Mouse (Mus musculus) heart, postnatal 36 days (tissue): ENCODE data around the gene Lmf2. TPM values are rescaled to one million over a fixed set of nuclear protein-coding genes. Genes with fewer than 3 reads are reported as not detected.
A peak's percentile ranks its signal among the peaks of the same experiment; 100 is the strongest.

ENCODE experiments used
- DNase-seq, 2 experiments: peaks; one replicate each; pipeline ENCODE4 v3.0.0; 2021 to 2022
- intact Hi-C: fragments of 180-260 bp; cut with DNase I; formaldehyde crosslinking; loops from one replicate; pipeline ENCODE4 v1.15.1; 2025
- microRNA-seq, 2 experiments: library from miRNA; unstranded; fragments of <30 nt; microRNA quantifications; one replicate each; pipeline ENCODE4 v1.2.0; 2021; ENCODE audit warnings: borderline number of aligned reads in 2 of 2
- total RNA-seq, 2 experiments: library from RNA; stranded (reverse); gene quantifications; 2 replicates each; pipeline ENCODE4 v1.2.3; 2021

Gene Lmf2
- total RNA-seq, 2 experiments from 2014 or later: 29.0 to 33.2 TPM

GRCm38 (mm10) chr15:89323656-89324055, 31.8 kb downstream of the Lmf2 start:
- no peak for DNase-seq
- intact Hi-C loops: no loop called here

DNA sequence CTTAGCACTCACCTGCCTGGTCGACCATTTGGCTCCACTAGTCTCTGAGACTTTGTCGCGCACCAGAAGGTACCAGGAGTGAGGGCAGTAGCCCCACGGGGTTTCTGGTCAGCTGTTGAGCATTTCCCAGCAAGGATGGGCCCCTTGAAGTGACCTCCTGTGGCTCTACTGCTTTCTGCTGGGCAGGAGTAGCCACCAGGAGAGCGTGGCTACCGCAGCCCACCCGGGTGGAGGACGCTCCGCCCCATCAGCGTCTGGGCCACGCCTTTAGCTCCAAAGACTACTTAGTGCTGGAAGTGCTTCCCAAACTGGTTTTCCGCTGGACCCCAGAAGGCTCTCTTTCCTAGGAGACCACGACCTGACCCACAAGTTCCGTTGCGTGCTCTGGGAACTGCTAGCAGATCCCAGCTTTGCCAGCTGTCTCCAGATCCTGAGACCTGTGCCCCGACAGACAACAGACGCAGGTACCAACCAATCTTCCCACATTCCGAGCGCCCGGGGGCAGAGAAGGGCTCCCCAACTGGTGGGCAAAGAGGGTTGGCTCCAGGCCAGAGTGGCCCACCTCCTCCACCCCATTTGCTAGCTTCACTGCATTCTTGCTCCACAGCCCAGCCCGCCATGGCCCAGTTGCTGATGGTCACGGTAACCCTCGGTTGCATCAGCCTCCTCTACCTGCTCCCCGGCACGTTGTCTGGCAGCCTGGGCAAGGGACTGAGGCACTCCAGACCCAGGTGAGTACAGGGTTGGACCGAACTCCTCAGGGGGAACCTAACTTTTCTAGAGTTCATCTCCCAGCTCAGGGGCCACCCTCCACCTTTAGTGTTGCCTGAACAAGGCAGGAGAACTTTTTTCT, 32.6 kb downstream of the Lmf2 start, which contains the start of gene Adm2:
Adm2 (plus strand) TSS at position 51 of the 853 bp plus-strand sequence.
- DNase-seq: no peak
- intact Hi-C loops: no loop called here

- DNase-seq: no peak
- intact Hi-C loops: no loop called here
Observed at GRCm38 (mm10) chr15:89321264-89321663, 34.2 kb downstream of the Lmf2 start.

- intact Hi-C loops: no loop called here
- DNase-seq: no peak
Observed at GRCm38 (mm10) chr15:89316146-89316545, 39.3 kb downstream of the Lmf2 start.

DNA sequence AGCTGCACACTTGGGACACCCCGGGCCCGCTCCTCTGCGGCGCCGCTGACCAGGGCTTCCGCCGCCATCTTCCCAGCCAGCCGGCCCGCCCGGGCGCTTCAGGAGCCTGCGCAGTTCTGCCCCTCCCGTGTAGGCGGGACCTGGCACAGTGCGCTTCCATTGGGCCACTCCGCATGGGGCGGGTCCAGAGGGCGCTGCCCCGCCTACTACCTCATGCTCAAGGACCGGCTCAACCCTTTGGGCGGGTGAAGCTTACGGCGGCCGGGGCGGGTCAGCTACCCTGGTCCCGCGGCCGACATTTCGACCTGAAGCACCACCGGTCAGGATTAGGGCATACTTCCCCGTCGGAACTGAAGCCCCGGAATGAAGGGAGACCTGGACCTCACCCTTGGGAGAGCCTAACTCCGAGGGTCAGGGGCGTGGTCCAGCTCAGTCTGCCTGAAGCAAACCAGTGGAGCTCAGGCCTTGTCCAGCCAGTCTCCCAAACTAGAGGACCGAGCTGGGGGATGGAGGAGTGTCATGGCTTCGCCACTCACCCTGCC, 40.2 kb downstream of the Lmf2 start, which contains the start of gene Sbf1:
Sbf1 (minus strand) TSS at position 122 of the 542 bp plus-strand sequence.
- DNase-seq: peak; percentile 98
- intact Hi-C loops: loop anchor here (2.0 kb wide), 1 partner anchor 40 kb away; the partner anchor contains the start of genes Lmf2 and Ncaph2

GRCm38 (mm10) chr15:89314511-89315189, 40.8 kb downstream of the Lmf2 start:
- DNase-seq: no peak
- intact Hi-C loops: loop anchor here (2.0 kb wide), 1 partner anchor 40 kb away; the partner anchor contains the start of genes Lmf2 and Ncaph2

DNA sequence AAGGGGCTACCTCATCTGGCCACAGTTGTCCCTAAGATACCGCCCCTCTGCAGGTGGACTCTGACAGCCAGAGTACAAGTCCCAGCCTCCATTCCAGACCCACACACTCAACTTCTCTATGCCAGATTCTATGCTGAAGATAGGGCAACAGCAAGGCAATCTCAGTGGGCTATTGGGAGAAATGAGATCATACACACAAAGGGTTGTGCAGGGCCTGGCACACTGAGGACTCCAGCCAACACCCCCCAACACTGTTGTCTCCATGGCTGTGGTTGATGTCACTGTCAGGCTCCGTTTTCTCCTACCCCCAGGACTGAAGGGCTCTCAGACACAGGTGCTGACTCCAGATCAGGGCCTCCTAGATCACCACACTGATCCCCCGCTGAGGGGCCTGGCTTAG, 41.4 kb downstream of the Lmf2 start:
- intact Hi-C loops: loop anchor here (2.0 kb wide), 1 partner anchor 41 kb away; the partner anchor contains the start of genes Lmf2 and Ncaph2
- no peak for DNase-seq

GRCm38 (mm10) chr15:89313359-89313758, 42.1 kb downstream of the Lmf2 start:
- intact Hi-C loops: no loop called here
- DNase-seq: no peak

DNA sequence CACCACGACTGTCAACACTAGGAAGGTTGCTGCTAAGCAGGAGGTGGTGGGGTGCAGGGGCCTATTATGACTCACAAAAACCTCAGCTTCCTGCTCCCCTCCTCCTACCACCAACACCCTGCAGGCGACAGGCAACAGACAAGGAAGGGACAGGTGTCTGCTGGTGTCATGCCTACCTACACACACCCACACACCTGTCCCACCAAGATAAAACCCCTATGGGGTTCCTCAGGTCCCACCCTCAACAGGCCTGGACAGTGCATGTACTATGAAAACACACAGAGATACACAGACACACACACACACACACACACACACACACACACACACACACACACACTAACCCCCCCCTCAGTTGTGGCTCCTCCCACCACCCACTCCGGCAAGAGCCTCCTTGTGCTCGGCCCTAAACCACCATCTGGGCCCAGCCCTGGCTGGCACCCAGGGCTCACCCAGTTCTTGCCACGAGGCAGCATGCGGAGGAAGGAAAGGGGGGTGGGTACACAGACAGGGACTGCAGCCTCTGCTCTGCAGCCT, 45.4 kb downstream of the Lmf2 start:
- intact Hi-C loops: no loop called here
- DNase-seq: no peak

- no peak for DNase-seq
- intact Hi-C loops: no loop called here
Observed at GRCm38 (mm10) chr15:89308406-89309139, 46.9 kb downstream of the Lmf2 start.

DNA sequence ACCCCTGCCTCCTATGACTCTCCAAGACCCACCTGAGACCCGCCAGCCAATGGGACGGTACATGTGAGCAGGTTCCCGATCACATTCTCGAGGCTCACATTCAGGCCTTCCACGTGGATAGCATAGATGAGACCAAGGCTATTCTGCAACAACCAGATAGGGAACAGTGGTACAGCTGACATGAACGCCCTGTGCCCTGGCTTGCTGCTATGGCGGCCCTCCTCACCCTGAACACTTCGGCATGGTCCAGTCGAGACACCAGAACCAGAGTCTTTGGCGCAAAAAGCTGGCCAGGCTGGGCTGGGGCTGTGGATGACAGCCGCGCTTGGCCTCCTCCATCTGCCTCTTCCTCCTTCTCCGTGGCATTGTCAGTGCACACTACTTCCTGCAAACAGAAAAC, 48.0 kb downstream of the Lmf2 start:
- no peak for DNase-seq
- intact Hi-C loops: no loop called here

GRCm38 (mm10) chr15:89305966-89306365, 49.5 kb downstream of the Lmf2 start:
- no peak for DNase-seq
- intact Hi-C loops: no loop called here

Small RNA genes within 50 kb of the gene (microRNA-seq; reads per million reads assigned to microRNA genes)
- gene Mir6959: 0.67 to 0.72 reads per million in 2 experiments

Other genes with a start within 250 kb of the Lmf2 start
- gene Tubgcp6, start 232.5 kb downstream of the Lmf2 start, total RNA-seq: 1 to 10 TPM; 8.6 to 8.8 TPM
- gene Hdac10, start 227.0 kb downstream of the Lmf2 start, total RNA-seq: 1 to 10 TPM; 7.1 to 7.4 TPM
- gene Mapk12, start 215.0 kb downstream of the Lmf2 start, total RNA-seq: 10 to 100 TPM; 21.5 to 23.7 TPM
- gene Mapk11, start 206.0 kb downstream of the Lmf2 start, total RNA-seq: 1 to 10 TPM; 1.7 to 2.0 TPM
- 100 to 1,000 TPM in 1 of 2 experiments, 10 to 100 TPM in 1; 92.4 to 100 TPM for gene Plxnb2, start 174.9 kb downstream of the Lmf2 start, total RNA-seq
- gene Dennd6b, start 159.2 kb downstream of the Lmf2 start, total RNA-seq: 10 to 100 TPM in 1 of 2 experiments, 1 to 10 TPM in 1; 8.9 to 10.5 TPM
- 10 to 100 TPM; 70.5 to 72.5 TPM for gene Ppp6r2, start 144.1 kb downstream of the Lmf2 start, total RNA-seq
- gene Sbf1, start 40.3 kb downstream of the Lmf2 start, total RNA-seq: 10 to 100 TPM; 65.7 to 75.5 TPM
- gene Adm2, start 32.9 kb downstream of the Lmf2 start, total RNA-seq: not detected
- gene Miox, start 21.3 kb downstream of the Lmf2 start, total RNA-seq: not detected
- 10 to 100 TPM; 50.4 to 58.6 TPM for gene Ncaph2, start 60 bp upstream of the Lmf2 start, total RNA-seq
- 10 to 100 TPM; 25.2 to 28.2 TPM for gene Sco2, start 18.2 kb upstream of the Lmf2 start, total RNA-seq
- gene Tymp, start 21.4 kb upstream of the Lmf2 start, total RNA-seq: under 1 TPM; 0.41 to 0.64 TPM
- gene Odf3b, start 23.6 kb upstream of the Lmf2 start, total RNA-seq: under 1 TPM; 0.97 to 0.98 TPM
- not detected for gene Klhdc7b, start 29.3 kb upstream of the Lmf2 start, total RNA-seq
- gene Syce3, start 54.8 kb upstream of the Lmf2 start, total RNA-seq: not detected
- 100 to 1,000 TPM; 573 to 577 TPM for gene Cpt1b, start 70.2 kb upstream of the Lmf2 start, total RNA-seq
- gene C730034F03Rik, start 73.9 kb upstream of the Lmf2 start, total RNA-seq: 1 to 10 TPM; 1.6 to 2.8 TPM
- gene Gm44502, start 74.0 kb upstream of the Lmf2 start, total RNA-seq: 10 to 100 TPM; 14.5 to 17.8 TPM
- gene Chkb, start 74.2 kb upstream of the Lmf2 start, total RNA-seq: 10 to 100 TPM; 51.2 to 57.0 TPM
- gene Mapk8ip2, start 98.3 kb upstream of the Lmf2 start, total RNA-seq: under 1 TPM; 0.05 to 0.33 TPM
- gene Arsa, start 121.8 kb upstream of the Lmf2 start, total RNA-seq: 10 to 100 TPM; 12.2 to 14.1 TPM
- 10 to 100 TPM; 47.0 to 56.3 TPM for gene Shank3, start 144.0 kb upstream of the Lmf2 start, total RNA-seq
- under 1 TPM; 0.25 to 0.68 TPM for gene Acr, start 212.7 kb upstream of the Lmf2 start, total RNA-seq
- gene Rabl2, start 236.3 kb upstream of the Lmf2 start, total RNA-seq: 1 to 10 TPM; 4.4 to 5.4 TPM